Mouse (Mus musculus) MEL (cell line): Measurements from ENCODE around the gene Glp1r.

ENCODE experiments used
- BHLHE40 ChIP-seq: IDR thresholded peaks from 2 replicates; pipeline ENCODE4 v1.6.1; 2012; ENCODE audit warnings: low read depth, mild to moderate bottlenecking, inconsistent platforms, low read length, improper control_type of control experiment, borderline replicate concordance
- CTCF ChIP-seq, 3 experiments: IDR thresholded peaks in 2 of 3; conservative IDR thresholded peaks in 1 of 3; 2 replicates each; pipeline ENCODE4 v1.5.1; 2011 to 2012; ENCODE audit warnings: low read length in 3 of 3, low read depth in 2 of 3, mild to moderate bottlenecking in 2 of 3, improper control_type of control experiment in 1 of 3, inconsistent platforms in 1 of 3, mixed read lengths in 1 of 3, moderate library complexity in 1 of 3; ENCODE audit not compliant: control insufficient read depth in 1 of 3, insufficient read depth in 1 of 3, poor library complexity in 1 of 3, severe bottlenecking in 1 of 3
- ETS1 ChIP-seq: IDR thresholded peaks from 2 replicates; pipeline ENCODE4 v1.6.1; 2012; ENCODE audit warnings: low read depth, mild to moderate bottlenecking, inconsistent platforms, low read length, improper control_type of control experiment, moderate library complexity
- MAX ChIP-seq: IDR thresholded peaks from 2 replicates; pipeline ENCODE4 v1.6.1; 2011; ENCODE audit warnings: low read length, improper control_type of control experiment
- MXI1 ChIP-seq: IDR thresholded peaks from 2 replicates; pipeline ENCODE4 v1.6.1; 2011; ENCODE audit warnings: mild to moderate bottlenecking, low read depth, low read length, improper control_type of control experiment
- POLR2A ChIP-seq, 2 experiments: IDR thresholded peaks; 2 replicates each; pipeline ENCODE4 v1.6.1; 2011 to 2012; ENCODE audit warnings: low read length in 2 of 2, mild to moderate bottlenecking in 2 of 2, control low read depth in 1 of 2, improper control_type of control experiment in 1 of 2, low read depth in 1 of 2, moderate library complexity in 1 of 2; ENCODE audit not compliant: control insufficient read depth in 1 of 2, insufficient read depth in 1 of 2, poor library complexity in 1 of 2
- SIN3A ChIP-seq: IDR thresholded peaks from 2 replicates; pipeline ENCODE4 v1.6.1; 2012; ENCODE audit warnings: low read length, improper control_type of control experiment, inconsistent platforms
- TCF12 ChIP-seq: IDR thresholded peaks from 2 replicates; pipeline ENCODE4 v1.6.1; 2014; ENCODE audit warnings: low read depth, mild to moderate bottlenecking, inconsistent platforms, low read length, improper control_type of control experiment, moderate library complexity
- UBTF ChIP-seq: IDR thresholded peaks from 2 replicates; pipeline ENCODE4 v1.6.1; 2012; ENCODE audit warnings: low read depth, mild to moderate bottlenecking, inconsistent platforms, low read length, improper control_type of control experiment, moderate library complexity, borderline replicate concordance; ENCODE audit not compliant: insufficient read depth

DNA sequence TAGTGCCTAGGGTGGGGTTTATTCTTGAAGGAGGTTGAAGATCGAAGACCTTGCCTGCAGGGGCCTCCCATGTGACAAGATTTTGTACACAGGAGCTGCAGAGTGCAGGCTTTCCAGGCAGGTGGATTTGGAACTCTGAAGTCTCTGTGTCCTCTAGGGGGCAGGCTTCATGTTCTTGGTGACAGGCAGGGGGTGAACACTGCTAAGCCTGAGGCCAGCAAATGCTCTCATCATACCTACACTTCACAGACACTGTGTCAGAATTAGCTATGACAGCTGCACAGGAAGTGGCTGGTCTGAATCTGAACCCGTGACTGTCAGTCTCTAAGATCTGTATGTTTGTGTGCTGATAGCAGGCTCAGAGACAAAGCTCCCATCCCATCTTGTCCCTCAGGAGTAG, 8.9 kb upstream of the Glp1r start:
- TF ChIP-seq CTCF (IDR thresholded peaks at IDR 0.05 in 2 of 3, conservative IDR thresholded peaks at IDR 0.05 in 1 of 3; ENCODE audit: control insufficient read depth in 1 of 3, insufficient read depth in 1 of 3, low read depth in 2 of 3, low read length in 3 of 3, poor library complexity in 1 of 3, severe bottlenecking in 1 of 3): peak; percentile 61 to 69 (median 66)
- no peak for TF ChIP-seq SIN3A
- TF ChIP-seq BHLHE40: no peak
- no peak for TF ChIP-seq POLR2A (IDR thresholded peaks at IDR 0.05; ENCODE audit: control insufficient read depth in 1 of 2, insufficient read depth in 1 of 2, low read depth in 1 of 2, low read length in 2 of 2, poor library complexity in 1 of 2)
- no peak for TF ChIP-seq ETS1
- TF ChIP-seq TCF12: no peak
- no peak for TF ChIP-seq MXI1
- no peak for TF ChIP-seq MAX
- TF ChIP-seq UBTF: no peak
